Mouse (Mus musculus) cerebellum, adult 2 months (tissue): ENCODE measurements around the gene 4930404N11Rik.

Experiments used
- CTCF ChIP-seq: fragments of 200-500 bp; IDR thresholded peaks from 2 replicates; pipeline ENCODE4 v1.5.1; 2011; ENCODE audit warnings: low read depth, mild to moderate bottlenecking, control low read depth, low read length, moderate library complexity, borderline replicate concordance; ENCODE audit not compliant: insufficient read depth
- POLR2A ChIP-seq: fragments of 200-500 bp; IDR thresholded peaks from 2 replicates; pipeline ENCODE4 v1.6.1; 2011; ENCODE audit warnings: low read length, control low read depth, borderline replicate concordance; ENCODE audit not compliant: insufficient read depth

DNA sequence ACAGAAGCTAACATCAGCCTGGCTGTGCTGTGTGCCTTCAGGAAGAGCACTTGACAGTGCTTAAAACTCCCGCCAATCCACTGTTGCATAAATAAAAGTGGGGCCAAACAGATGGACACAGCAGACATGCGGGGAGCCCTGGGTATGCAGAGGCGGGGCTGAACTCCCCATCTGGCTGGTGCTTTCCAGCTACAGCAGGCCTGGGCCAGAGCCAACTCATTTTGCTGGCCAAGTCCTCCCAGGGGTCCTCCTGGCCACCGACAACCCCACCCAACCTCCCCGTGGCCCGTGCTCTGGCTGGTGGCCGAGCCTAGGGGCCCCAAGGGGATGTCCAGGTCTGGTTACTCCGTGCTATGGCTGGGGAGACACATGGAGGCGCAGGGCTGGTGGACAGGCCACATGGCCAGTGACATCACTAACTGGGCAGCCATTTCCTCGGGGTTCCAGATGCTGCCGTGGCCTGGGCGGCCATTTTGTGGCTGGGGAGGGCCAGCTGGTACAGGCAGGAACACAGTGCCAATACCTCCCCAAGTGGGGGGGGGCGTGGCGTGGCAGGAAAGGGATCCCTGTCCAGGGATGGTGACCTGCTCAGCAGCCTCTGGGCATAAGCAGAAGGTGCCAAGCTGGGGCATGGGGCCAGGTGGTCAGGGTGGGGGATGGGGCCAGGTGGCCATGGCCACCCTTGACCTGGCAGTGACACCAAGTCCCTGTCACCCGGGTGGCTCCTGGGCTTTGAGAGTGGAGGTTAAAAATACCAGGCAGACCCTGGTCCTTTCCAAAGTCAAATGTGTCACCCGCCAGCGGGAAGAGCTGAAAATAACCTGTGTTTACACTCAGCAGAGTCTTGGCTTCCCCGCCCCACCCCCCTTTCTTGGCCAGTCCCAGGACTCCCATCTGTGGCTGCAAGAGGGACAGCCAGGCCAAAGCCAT is 46.1 kb upstream of the 4930404N11Rik start:
- TF ChIP-seq CTCF (no peak), POLR2A (no peak)
